Mouse (Mus musculus): Measurements from ENCODE around the gene Yipf1.

Yipf1 gene

DNA sequence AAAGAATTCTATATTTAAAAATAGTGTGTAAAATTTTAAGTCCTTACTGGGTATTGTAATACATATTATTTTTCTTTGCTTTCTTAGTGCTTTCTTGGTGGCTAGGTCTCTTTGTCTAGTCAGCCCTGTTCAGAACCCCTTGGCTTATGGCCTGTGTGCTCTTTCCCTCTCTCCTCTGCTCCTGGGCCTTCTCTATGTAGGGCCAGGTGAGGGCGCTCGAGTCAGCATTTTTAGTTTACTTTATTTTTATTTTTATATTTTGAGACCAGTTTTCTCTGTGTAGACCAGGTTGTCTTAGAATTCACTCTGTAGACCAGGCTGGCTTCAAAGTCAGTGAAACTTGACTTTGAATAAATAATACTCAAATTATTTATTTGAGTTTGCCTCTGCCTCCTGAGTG is 58.1 kb downstream of the Yipf1 start:
- DNase-seq (ENCODE audit: low spot score in 2 of 2) = no peak

DNA sequence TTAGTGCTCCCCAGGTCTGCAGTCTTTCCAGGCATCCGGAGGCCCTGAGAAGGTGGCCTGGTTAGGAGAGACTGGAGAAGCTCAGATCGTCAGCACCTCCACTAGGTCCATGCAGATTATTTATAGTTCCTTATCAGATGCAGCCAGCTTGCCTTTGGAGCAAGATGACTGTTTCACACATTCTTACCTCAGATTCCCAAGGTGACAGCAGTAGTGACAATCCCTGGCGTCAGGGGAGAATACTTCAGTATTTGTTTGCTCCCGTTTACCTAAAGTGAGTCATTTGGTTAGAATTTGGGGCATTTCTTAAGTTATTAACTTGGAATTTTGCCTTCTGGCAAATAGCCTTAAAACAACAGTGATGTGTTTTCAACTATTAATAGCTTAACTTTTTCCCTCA is 60.5 kb downstream of the Yipf1 start:
- DNase-seq (ENCODE audit: low spot score in 2 of 2) = no peak

GRCm38 (mm10) chr4:107378954-107379353 is 64.8 kb downstream of the Yipf1 start:
- DNase-seq (ENCODE audit: low spot score in 2 of 2) = no peak

DNA sequence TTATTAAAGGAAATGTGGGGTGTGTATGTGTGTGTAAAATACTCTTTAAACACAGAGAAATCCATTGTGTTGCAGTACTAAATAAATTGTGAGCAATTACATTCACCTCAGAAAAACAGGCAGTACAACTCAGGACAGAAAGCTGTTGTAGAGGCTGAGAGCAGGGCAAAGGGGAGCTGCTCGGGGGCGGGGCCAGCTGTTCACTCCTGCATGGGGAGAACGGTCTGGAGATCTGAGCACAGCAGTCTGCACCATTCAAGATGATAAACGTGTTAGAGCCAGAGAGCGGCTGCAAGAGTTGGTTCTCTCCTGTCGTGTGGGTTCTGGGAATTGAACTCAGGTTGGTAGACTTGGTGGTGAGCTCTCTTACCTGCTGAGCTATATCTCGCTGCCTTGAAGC is 66.7 kb downstream of the Yipf1 start:
- no peak for DNase-seq (ENCODE audit: low spot score in 2 of 2)

- DNase-seq (ENCODE audit: low spot score in 2 of 2) = peak; percentile 58 to 59
These were observed 72.9 kb downstream of the Yipf1 start for GRCm38 (mm10) chr4:107387038-107387437.

- DNase-seq (ENCODE audit: low spot score in 2 of 2) = no peak
These were observed 73.3 kb downstream of the Yipf1 start for GRCm38 (mm10) chr4:107387465-107387864.

DNA sequence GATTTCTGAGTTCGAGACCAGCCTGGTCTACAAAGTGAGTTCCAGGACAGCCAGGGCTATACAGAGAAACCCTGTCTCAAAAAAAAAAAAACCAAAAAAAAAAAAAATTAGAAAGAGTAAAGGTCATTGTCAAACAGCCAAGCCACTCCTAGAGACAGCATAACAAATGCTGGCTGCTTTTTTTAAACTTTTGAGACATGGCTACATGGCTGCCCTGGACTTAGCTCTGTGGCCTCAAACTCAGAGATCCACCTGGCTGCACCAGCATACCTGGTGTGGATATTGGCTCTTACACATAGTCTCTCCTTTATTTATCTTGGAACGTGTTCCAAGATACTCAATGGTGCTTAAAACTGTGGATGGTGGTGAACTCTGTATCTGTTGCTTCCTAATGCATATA is 74.1 kb downstream of the Yipf1 start:
- DNase-seq (ENCODE audit: low spot score in 2 of 2) = no peak

- no peak for DNase-seq (ENCODE audit: low spot score in 2 of 2)
These were observed 75.2 kb downstream of the Yipf1 start for GRCm38 (mm10) chr4:107389345-107389744.

DNA sequence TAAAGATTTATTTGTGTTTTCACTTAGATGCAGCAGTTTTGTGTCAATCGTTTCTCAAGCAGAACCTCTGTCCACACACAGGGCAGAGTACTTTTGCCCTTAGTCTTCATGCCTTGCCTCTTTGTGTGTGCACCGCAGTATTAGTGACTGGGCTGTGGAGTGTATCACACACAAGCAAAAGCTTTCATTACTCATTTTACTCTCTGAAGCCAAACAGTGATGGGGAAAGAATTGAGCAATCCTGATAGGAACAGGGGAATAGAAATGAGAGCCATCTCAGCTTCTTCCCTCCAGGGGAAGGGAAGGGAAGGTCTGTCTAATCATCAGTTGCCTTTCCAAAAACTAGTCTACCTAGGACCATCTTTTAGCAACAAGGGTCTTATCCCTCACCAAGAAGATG is 79.6 kb downstream of the Yipf1 start:
- no peak for DNase-seq (ENCODE audit: low spot score in 2 of 2)
